Mouse (Mus musculus) retina, embryonic 14.5 days (tissue): ENCODE measurements around the gene Dvl2.
"Not testable (repeated sequence)": the region's sequence is repeated elsewhere in the genome, so short reads cannot be mapped to it uniquely, and the experiment has no call there.

ENCODE experiments used
- DNase-seq: peaks from one replicate; pipeline ENCODE4 v3.0.0-alpha.2; 2015; ENCODE audit warnings: low spot score

Dvl2 gene

DNA sequence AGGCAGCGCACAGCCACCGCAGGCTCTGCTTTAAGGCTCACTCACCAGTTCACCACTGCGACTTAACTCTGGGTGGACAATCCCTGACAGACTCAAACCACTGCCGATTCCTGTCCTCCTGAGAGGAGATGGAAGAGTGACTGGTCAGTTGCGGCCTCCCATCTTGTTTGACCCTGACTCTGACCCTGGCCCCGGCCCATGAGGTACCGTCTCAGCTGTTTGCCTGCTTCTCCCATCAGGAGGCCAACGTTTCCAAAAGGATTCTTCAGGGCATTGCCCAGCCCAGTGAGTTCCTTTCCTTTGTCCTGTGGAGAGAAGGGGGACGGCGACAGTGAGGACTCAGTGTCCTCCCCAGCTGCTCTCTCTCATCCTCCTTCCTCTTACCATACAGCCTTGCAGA is 10.6 kb downstream of the Dvl2 start:
- no peak for DNase-seq

DNA sequence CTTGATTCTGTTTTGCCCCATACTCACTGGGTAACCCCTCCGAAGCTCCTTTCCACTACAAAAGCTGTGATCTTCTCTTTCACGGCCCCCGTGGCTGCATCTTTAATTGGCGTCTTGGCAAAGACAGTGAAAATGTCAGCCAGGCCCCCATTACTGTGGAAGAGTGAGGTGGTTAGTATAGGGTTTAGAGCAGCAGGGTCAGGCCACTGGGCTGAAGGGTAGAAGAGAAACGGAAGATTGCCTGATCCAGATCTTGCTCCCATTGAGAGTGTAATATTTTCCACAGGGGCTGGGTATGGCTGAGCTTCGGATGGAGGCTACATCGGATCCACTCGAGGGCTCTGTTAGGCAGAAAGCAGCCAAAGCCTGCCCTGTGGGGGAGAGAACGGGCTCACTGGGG is 12.5 kb downstream of the Dvl2 start:
- DNase-seq: no peak

DNA sequence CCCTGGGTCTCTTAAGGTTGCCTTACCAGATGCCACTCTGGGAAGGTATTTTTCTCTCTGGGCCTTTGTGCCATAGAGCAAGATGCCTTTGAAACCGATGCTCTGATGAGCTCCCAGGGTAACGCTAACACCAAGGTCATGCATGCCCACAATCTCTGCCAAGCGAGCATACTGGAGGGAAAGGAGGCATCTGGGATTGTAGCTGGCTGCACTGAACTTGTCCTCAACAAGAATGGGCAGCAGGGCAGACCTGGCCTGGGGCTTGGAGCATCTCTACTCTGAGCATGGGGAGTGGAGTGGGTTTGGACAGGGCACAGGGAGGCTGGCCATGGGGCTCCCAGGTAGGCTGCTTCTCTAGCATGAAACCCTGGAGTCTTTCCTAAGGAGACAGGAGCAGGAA is 13.0 kb downstream of the Dvl2 start:
- DNase-seq: no peak

DNA sequence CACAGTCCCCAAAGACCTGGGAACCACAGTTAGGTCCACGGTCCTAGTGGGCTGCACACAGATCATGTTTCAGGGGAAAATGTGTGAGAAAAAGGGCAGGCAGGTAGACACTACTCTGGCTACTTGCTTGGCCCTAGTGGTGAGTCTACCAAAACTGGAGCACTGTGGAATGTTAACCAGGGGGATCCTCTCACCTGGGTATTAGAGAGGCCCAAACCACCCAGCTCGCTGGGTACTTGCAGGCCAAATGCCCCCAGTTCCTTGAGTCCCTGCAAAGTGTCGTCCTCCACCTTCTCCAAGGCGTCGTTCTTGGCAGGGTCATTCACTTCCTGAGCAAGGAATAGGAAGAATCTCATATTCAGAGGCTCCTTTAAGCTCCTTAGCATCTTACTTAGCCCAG is 13.7 kb downstream of the Dvl2 start:
- no peak for DNase-seq

DNA sequence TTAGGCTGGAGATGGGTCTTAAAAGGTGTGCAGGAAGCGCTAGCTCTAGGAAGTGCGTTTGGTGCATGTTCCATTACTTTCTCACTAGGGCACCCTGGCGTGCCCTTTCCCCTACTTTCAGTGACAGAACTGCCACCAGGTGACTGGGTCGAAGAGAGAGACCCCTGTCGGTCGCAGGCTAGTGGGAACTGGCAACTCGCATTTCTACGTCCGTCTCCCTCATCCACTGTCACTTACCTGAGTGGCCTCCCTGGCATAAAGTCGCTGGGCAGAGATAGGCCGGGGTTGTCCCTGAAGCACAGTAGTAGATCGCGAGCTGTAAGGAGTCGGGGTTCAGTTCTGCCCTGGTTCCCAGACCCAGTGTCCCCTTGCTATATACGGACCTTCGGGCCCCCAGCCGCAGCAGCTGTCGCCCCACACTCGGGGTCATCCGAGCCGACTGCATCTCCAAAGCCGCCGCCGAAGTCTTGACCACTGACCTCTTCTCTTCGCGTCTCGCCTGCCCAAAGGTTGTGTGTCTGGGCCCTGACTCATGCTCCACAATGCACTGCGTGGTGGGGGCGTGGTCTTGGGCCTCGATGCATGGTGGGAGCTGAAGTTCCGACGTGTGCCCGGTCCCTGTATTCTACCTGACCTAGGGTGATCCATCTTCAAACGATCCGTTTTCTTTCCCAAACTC is 14.6 kb downstream of the Dvl2 start, which contains the start of gene Acadvl:
TSS of gene Acadvl (minus strand) at position 532 of the 679 bp plus-strand sequence.
- DNase-seq: peak; percentile 86

DNA sequence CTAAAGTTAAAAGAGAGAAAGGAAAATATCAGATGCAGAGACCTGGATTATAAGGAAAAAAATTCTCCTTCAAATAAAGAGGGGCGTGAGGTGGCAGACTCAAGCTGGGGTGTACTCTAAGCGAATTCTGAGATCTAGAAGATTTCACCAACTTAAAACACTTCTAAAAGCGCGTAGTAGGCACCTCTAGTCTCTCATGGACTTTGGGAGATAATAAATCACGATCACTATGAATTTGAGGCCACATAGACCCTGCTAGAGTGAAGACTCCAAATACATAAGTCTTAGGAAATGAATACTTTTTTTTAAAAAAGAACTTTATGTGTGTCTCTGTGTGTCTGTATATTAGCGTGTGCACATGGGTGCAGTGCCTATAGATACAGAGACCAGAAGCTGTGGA is 15.3 kb downstream of the Dvl2 start:
- no peak for DNase-seq

DNA sequence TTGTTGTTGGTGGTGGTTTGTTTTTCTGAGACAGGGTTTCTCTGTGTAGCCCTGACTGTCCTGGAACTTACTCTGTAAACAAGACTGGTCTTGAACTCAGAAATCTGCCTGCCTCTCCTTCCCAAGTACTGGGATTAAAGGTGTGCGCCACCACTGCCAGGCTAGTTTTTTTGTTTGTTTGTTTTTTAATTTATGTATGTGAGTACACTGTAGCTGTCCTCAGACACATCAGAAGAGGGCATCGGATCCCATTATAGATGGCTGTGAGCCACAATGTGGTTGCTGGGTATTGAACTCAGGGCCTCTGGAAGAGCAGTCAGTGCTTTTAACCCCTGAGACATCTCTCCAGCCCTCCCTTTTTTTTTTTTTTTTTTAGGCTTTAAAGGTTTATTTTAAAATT is 15.8 kb downstream of the Dvl2 start:
- DNase-seq: not testable (repeated sequence)

DNA sequence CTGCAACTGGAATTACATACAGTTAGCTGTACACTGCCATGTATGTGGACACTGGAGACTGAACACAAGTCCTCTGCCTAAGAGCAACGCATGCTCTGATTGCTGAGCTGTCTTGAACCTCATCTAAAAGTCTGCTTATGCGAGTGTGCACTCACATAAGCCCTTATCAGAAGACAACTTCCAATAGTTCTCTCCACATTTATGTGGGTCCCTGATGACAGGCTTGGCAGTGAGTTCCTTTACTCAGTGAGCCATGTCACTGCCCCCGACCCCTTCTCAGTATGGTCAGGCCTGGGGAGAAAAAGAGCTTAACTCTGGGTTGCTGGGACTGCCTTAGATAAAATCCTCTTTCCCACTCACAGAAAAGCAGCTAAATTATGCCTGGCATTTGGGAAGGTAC is 16.3 kb downstream of the Dvl2 start, which contains the start of gene Dlg4:
TSS of gene Dlg4 (plus strand) at position 274 of the 400 bp plus-strand sequence.
- no peak for DNase-seq

DNA sequence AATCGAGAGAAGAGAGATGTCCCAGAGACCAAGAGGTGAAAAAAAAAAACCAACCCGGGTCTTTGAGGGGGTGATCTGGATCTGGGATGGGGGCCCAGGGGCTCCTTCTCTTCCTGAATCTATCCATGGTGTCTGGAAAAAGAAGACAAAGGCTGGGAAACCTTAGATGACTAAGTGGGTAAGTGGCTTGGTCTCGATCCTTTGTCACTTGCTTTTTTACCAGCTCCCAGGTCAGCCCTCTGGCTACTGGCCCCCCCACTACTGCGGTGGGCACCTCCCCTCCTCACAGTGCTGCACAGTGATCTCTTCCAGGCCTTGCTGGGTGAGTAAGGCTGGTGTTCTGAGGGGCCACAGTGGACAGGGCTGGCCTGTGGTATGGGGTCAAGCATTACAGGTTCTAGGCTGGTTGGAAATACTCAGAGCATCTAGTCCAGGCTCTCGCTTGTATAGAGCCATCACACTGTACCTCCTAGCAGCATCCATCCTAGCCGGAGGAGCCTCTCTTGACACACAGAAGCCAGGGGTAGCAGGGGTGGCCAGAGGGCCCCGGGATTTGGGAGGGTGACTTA is 16.9 kb downstream of the Dvl2 start:
- DNase-seq: no peak

DNA sequence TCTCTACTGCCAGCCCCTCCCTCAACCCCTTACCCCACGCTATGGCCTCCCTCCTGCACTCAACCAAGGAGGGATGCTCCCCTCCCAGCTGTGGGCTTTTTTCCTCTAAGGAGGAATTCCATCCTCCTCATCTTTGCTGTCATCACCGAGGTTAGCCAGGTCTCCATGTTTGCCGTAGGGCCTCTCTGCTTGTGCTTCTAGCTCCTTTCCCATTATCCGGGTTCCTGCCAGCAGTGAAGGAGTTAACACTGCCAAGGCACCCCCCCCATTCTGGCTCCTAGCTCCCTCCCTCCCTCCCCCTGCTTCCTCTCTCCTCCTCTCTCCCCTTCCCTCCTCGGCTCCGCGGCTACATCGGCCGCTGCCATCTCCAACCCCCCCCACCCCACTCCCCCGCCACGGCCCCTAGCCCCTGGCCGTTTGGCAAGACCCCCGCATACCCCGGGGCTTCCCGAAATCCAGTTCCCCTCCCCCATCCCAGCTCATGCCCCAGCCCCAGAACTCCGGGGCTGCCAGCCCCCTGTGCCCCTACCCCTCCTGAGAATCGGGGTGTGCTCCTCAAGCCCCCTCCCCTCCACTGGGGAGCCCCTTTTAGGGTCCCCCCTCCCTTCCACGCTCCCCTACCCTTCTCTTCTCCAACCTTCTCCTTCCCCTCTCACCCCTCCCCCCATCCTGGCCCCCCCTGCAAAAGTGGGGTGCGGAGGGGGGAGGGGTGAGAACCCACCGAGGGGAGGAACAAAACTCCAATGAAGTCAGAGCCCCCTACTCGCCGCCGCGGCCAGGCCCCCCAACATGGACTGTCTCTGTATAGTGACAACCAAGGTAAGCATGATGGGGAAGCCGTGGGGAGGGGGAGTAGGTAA is 18.0 kb downstream of the Dvl2 start:
- DNase-seq: peak; percentile 84

DNA sequence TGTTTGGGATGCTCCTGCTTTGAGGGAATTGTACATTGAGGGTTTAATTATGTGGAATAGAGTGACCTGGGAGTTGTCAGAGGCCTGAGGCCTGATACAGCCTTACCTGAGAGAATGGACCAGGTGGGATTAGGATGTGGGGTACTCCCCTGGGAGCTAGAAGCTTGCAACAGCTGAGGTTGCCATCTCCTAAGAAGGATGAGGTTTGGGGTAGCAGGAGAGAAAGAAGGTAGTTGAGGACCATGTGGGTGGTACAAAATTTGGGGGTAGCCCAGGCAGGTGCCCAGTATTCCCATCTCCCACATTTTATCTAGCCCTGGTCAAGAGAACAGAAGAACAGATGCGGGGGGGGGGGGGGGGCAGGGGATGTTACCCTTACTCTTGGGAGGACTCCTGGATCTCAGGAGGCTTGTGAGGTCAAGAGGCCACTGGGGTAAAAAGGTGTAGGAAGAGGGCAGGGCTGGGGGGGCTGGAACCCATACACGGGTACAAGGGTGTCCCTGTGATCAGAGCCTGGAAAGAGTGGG is 19.2 kb downstream of the Dvl2 start:
- no peak for DNase-seq

DNA sequence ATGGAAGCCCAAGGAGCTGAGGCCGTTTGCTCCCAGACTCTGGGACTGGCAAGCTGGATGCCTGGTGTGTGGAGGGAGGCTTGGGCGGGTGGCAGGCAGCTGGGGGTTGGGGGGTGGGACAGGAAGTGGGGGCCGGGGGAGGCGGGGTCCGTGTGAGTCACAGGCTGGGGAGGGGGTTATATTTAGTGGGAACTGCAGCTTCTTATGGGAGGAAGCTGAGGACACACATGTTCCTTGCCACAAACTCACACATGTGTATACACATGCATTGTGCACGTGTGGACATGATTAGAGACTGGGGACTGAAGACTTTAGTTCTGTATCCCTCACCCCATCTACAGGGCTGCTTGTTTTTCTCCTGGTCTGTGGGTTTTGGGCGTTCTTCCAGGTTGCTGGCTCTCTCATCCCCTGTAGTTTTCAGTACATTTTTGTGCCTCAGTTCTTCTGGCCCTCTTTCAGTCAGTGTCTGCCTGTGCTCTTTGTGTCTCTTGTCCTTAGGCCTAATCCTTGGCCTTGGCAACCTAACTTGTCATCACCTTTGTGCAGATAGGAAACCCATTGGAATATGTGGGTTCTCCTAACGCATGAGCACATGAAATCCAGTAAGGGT is 19.7 kb downstream of the Dvl2 start:
- no peak for DNase-seq

DNA sequence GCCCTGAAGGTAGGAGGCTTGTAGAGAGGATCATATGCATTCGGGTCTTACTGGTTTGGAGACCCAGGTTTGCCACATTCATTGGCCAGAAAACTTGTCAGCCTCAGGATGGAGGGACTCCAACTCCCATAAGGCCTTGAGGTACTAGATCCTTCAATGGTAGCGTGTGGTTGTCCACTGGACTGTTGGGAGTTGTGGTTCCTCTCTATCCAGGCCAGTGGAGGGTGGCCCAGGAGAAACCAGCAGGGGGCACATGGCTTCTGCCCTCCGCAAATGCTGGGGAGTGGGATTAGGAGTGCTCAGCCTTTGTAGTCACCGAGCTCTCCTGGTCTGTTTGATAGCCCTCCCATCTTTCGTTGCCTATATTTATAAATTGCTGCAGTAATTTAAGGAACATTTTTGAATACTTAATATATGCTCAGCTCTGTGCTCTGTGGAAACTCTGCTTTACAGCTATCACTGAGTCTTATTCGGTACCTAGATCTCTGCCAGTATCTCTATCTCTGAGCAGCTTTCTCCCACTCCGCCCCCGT is 20.4 kb downstream of the Dvl2 start:
- DNase-seq: peak; percentile 92

DNA sequence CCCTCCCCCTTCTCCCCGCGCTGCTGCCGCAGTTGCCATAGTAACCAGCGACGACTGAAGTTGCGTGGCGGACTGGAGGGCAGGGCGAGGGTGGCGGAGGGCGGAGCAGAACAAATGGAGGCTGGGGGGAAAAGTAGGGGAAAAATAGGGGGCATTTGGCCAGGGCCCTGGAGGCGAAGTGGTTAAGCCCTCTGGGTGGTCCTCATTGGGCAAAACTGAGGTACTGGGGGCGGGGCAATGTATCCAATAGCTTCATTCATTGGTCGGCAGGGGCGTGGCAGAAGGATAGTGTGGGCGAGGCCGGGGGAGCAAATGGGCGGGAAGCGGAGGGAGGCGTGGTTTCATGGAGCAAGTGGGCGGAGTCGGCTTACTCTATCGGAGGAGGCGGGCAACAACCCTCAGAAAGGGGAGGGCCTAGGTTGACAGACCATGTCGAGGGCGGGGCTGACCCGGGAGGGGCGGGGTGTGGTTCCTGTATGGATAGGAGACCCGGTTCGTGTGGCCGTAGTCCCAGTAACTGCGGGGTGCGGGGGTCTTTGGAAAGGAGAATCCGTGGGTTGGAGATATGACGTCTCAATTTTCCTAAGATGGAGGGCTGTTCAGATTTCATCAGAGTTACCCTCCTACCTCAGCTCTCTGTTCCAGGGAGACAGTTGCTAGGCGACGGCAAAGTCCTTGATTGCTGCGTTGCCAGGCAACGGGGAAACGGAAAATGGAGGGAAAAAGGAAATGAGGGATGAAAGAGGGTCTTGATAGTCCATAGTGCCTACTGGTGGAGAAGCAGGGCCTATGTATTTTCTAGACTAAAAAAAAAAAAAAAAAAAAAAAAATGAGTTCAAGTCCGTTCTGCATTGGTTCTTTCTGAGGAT is 21.1 kb downstream of the Dvl2 start:
- peak; percentile 100 for DNase-seq

DNA sequence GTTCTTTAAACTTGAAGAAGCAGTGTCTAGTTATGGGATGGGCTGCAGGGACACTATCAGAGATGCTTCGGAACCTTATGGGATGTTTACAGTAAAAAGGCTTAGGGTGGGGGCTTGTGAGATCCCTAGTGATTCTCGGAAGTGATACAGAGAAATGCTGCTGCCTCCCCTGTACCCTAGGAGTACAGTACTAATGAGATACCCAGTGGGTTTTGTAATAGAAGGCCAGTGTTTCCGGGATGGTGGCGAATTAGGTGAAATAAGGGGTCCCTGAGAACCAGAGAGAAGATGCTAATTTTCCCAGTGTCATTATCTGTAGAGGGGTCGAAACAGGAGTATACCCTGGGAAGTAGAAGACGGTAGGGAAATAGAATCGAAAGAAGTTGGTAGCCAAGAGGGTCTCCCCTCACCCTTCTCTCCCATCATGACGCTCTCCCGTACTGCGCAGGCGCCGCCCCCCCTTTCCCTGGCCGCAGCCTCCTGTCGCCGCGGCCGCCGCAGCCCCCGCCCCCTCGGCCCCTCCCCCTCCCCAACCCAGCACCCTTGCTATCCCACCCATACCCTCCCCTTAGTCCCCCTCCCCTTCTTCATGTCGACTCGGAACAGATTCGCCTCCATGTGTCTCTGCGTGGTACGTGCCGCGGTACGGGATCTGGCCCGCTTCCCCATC is 23.2 kb downstream of the Dvl2 start:
- DNase-seq: peak; percentile 73

DNA sequence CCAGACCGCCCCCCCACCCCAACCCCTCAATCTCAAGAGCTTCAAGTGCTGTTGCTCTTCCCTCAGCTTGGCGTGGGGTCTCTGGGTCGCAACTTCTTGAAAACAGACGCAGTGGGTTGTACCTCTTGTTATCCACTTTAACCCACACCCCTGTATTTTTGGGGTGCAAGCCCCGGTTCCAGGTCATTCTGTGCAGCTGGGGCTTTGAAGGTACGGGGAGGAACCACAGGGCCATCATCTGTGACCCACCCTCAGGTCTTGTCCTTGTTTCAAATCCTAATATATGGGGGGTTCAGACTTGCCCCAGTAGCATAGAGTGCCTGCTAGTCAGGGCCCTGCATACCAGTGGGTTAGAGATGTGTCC is 23.7 kb downstream of the Dvl2 start:
- no peak for DNase-seq

DNA sequence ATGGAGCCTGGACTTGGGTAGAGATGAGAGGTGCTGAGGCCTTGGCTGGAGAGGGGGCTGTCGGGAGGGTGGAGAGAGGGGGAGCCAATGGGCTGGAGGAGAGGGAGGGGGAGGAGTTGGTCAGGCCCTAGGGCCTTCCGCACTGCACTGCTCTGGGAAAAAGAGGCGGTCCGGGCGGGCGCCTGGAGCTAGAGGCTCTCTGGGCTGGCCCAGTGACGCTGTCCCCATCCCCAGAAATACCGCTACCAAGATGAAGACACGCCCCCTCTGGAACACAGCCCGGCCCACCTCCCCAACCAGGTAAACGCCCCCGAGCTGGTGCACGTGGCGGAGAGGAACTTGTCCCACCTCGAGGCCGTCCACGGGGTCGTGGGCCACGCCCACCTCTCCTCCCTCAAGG is 26.3 kb downstream of the Dvl2 start:
- peak; percentile 77 for DNase-seq

DNA sequence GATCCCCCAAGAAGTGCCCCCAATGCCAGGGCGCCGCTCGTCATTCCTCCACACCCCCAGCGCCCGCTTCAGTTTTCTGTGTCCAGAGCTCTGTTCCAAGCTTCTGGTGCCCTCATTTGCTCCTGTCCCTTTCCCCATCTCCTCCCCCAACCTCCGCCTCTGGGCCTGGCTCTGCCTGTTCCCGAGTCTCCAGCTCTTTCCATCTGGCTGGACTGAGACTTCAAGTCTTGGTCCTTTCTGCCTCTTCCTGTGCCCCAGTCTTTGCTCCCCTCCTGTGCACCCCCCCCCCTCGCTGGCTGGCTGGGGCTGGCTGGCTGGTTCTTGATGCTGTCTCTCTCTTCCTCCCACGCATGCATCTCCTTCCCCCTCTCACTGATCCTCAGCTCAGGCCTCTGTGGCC is 27.0 kb downstream of the Dvl2 start:
- no peak for DNase-seq

DNA sequence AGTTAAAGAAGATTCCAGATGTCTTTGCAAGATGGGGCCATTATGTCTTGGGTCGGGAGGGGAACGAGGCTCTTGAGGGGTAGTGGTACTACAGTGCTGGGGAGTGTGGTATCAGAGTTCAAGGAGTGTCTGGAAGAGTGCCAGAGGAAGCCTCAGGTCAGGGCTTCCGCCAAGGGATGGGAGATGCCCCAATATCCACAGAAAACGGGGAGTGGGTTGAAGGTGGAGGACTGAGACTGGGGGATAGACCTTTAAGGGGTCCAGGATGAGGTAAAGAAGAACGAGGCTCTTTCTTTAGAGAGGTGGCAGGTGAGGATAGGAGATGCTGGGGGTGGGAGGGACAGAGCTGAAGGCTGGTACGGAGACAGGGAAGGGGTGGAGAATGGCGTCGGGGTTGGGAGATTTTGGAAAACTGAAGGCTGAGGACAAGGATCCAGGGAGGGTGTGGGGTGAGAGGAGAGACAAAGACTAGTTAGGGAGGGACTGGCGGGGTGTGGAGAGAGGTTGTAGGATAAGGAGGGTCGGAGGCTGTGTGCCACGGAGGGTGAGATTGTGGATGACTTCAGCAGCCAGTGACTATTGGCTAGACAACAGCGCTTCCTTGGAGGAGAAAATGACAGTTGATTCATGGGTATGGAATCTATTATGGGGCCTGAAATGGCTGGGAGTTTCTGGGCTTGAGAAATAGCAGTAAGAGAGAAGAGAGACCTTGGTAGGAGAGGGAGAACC is 28.2 kb downstream of the Dvl2 start:
- DNase-seq: no peak
